Mouse (Mus musculus) midbrain, postnatal 0 days (tissue): ENCODE measurements at regions not wholly inside any gene's neighbourhood (a gene's known extent, or its start where the extent isn't known, plus 50 kb on each side); places are given as distances from the start of the nearest gene placed in this dataset.
A peak's percentile ranks its signal among the peaks of the same experiment; 100 is the strongest.

ENCODE experiments used
- ATAC-seq: fragments of 200-750 bp; cut with Nextera tagmentation; 2 replicates; pipeline ENCODE4 v1.8.0; 2017; ENCODE audit warnings: moderate number of reproducible peaks, mild to moderate bottlenecking, moderate TSS enrichment, moderate library complexity; ENCODE audit not compliant: low FRiP score
- DNase-seq: peaks from one replicate; pipeline ENCODE4 v3.0.0-alpha.2; 2015; ENCODE audit warnings: low spot score
- H3K27ac ChIP-seq: fragments of 300-500 bp; sonication (generic); 2 replicates; pipeline ENCODE4 v1.5.1; 2014; ENCODE audit warnings: low read depth, mild to moderate bottlenecking, low read length, mixed read lengths
- H3K27me3 ChIP-seq: fragments of 300-500 bp; sonication (generic); 2 replicates; pipeline ENCODE4 v1.6.1; 2014; ENCODE audit warnings: low read length, control low read depth, mixed read lengths; ENCODE audit not compliant: insufficient read depth
- H3K36me3 ChIP-seq: fragments of 300-500 bp; sonication (generic); 2 replicates; pipeline ENCODE4 v1.6.1; 2014; ENCODE audit warnings: low read length, control low read depth, mixed read lengths; ENCODE audit not compliant: insufficient read depth
- H3K4me1 ChIP-seq: fragments of 300-500 bp; sonication (generic); 2 replicates; pipeline ENCODE4 v1.6.1; 2014; ENCODE audit warnings: mild to moderate bottlenecking, control low read depth, antibody characterized with exemption, low read length, mixed read lengths; ENCODE audit not compliant: insufficient read depth
- H3K4me2 ChIP-seq: fragments of 300-500 bp; sonication (generic); 2 replicates; pipeline ENCODE4 v1.6.1; 2014; ENCODE audit warnings: low read depth, mild to moderate bottlenecking, low read length, mixed read lengths; ENCODE audit not compliant: poor library complexity, severe bottlenecking
- H3K4me3 ChIP-seq: fragments of 300-500 bp; sonication (generic); 2 replicates; pipeline ENCODE4 v1.5.1; 2014; ENCODE audit warnings: low read depth, mild to moderate bottlenecking, low read length, moderate library complexity
- H3K9ac ChIP-seq: fragments of 300-500 bp; sonication (generic); replicated peaks from 2 replicates; pipeline ENCODE4 v1.6.1; 2014; ENCODE audit warnings: mild to moderate bottlenecking, low read length, moderate library complexity, mixed read lengths; ENCODE audit not compliant: poor library complexity, severe bottlenecking
- H3K9me3 ChIP-seq: fragments of 300-500 bp; sonication (generic); 2 replicates; pipeline ENCODE4 v1.6.1; 2016; ENCODE audit warnings: low read length, control low read depth
- CTCF ChIP-seq: IDR thresholded peaks from 2 replicates; pipeline ENCODE4 v1.5.1; 2016; ENCODE audit warnings: antibody characterized with exemption, mild to moderate bottlenecking
- WGBS: fragments of 180-500 bp; shearing (Covaris S2); extraction: QIAGEN DNeasy Blood & Tissue Kit; methylation state at CpG from one replicate; pipeline ENCODE4 v1.1.7; 2014; 5-methylcytosine and 5-hydroxymethylcytosine counted together

DNA sequence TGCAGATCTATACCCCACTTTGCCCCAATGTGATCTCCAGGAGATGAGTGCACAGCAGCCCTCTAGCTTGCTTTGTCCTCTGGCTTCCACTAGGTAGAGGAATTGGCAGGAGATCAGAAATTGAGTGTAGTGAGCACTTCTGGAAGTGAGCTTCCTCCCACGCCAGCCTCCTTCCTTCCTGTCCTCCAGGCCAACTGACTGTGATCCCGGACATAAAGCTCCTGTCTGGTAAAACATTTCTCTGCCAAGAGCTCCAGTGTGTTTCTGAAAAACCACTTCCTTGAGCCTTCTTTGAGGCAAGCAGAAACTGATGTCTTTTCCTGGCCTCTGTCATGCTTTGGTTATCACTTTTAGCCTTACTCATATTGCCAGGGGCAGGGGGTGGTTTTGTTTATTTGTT, 197.5 kb downstream of the Mreg start:
- H3K4me2 ChIP-seq: no peak overlapping the region
- no peaks in the 10 kb centered on the region for H3K4me1 ChIP-seq
- no peak for ATAC-seq
- no peaks in the 10 kb centered on the region for H3K9me3 ChIP-seq
- no peak overlapping the region for H3K27ac ChIP-seq
- no peak overlapping the region for H3K9ac ChIP-seq
- H3K27me3 ChIP-seq: no peaks in the 10 kb centered on the region
- H3K4me3 ChIP-seq: no peak overlapping the region
- DNase-seq: no peak
- no peak for TF ChIP-seq CTCF
- 59% methylated on average over 2 of the region's 2 CpGs for WGBS
- H3K36me3 ChIP-seq: no peaks in the 10 kb centered on the region

GRCm38 (mm10) chr1:72013863-72014262, 198.2 kb downstream of the Mreg start:
- Histone ChIP-seq H3K27ac (no peak overlapping the region), H3K9me3 (no peaks in the 10 kb centered on the region), H3K4me3 (no peak overlapping the region), H3K27me3 (no peaks in the 10 kb centered on the region), H3K9ac (no peak overlapping the region), H3K36me3 (no peaks in the 10 kb centered on the region), H3K4me2 (no peak overlapping the region), H3K4me1 (no peaks in the 10 kb centered on the region)
- DNase-seq: no peak
- ATAC-seq: no peak
- TF ChIP-seq CTCF: no peak
- 93% methylated on average over 7 of the region's 7 CpGs for WGBS

- no peak overlapping the region for H3K4me2 ChIP-seq
- no peaks in the 10 kb centered on the region for H3K4me1 ChIP-seq
- H3K36me3 ChIP-seq: no peaks in the 10 kb centered on the region
- no peak overlapping the region for H3K9ac ChIP-seq
- DNase-seq (no peak), ATAC-seq (no peak)
- WGBS: 49% methylated on average over 7 of the region's 7 CpGs
- H3K9me3 ChIP-seq: no peaks in the 10 kb centered on the region
- H3K4me3 ChIP-seq: no peak overlapping the region
- H3K27ac ChIP-seq: no peak overlapping the region
- H3K27me3 ChIP-seq: no peaks in the 10 kb centered on the region
- no peak for TF ChIP-seq CTCF
Measured at GRCm38 (mm10) chr1:72012710-72013109, 199.4 kb downstream of the Mreg start.

GRCm38 (mm10) chr1:72009270-72009928, 202.7 kb downstream of the Mreg start:
- TF ChIP-seq CTCF: no peak
- Histone ChIP-seq H3K36me3 (no peaks in the 10 kb centered on the region), H3K9ac (no peak overlapping the region), H3K4me2 (no peak overlapping the region), H3K9me3 (no peaks in the 10 kb centered on the region), H3K4me1 (no peaks in the 10 kb centered on the region), H3K27me3 (no peaks in the 10 kb centered on the region), H3K4me3 (no peak overlapping the region), H3K27ac (no peak overlapping the region)
- no peak for DNase-seq
- WGBS: 45% methylated on average over 7 of the region's 7 CpGs
- no peak for ATAC-seq

GRCm38 (mm10) chr1:72006696-72007291, 205.3 kb downstream of the Mreg start:
- no peak for DNase-seq
- ATAC-seq: no peak
- H3K4me3 ChIP-seq: no peak overlapping the region
- H3K9ac ChIP-seq: no peak overlapping the region
- H3K27me3 ChIP-seq: no peaks in the 10 kb centered on the region
- no peaks in the 10 kb centered on the region for H3K36me3 ChIP-seq
- no peak overlapping the region for H3K27ac ChIP-seq
- no peaks in the 10 kb centered on the region for H3K4me1 ChIP-seq
- no peaks in the 10 kb centered on the region for H3K9me3 ChIP-seq
- no peak overlapping the region for H3K4me2 ChIP-seq
- whole genome bisulfite sequencing: 69% methylated on average over 7 of the region's 7 CpGs
- TF ChIP-seq CTCF: no peak

DNA sequence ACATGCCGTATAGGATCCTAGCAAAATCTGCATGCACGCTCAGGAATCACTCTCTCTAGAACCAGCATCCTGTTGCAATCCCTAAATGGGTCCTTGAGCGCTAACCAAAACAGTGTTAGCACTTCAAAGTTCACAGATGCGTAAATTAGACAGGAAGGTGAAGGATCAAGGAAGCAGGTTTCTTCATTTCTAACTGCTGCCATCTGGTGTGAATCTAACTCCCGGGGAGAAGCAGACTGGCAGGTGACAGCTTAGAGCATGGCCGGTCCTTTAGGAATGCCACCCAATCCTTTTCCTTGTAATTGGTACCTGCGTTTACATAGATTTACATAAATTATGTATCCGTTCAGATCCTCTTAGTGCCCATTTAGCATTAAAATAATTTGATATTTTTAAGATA, 206.2 kb downstream of the Mreg start:
- Histone ChIP-seq H3K4me1 (no peaks in the 10 kb centered on the region), H3K27ac (no peak overlapping the region), H3K9me3 (no peaks in the 10 kb centered on the region), H3K9ac (no peak overlapping the region), H3K4me3 (no peak overlapping the region), H3K4me2 (no peak overlapping the region), H3K36me3 (no peaks in the 10 kb centered on the region), H3K27me3 (no peaks in the 10 kb centered on the region)
- WGBS: 42% methylated on average over 8 of the region's 8 CpGs
- DNase-seq (no peak), ATAC-seq (no peak)
- 0 out of 2 replicates have a peak, but pooled peaks have one; percentile 7 for TF ChIP-seq CTCF
